Mouse (Mus musculus) midbrain, embryonic 14.5 days (tissue): ENCODE data around the gene Klc3. TPM values are rescaled to one million over a fixed set of nuclear protein-coding genes. Genes with fewer than 3 reads are reported as not detected.

Experiments used
- ATAC-seq: fragments of 200-750 bp; cut with Nextera tagmentation; 2 replicates; pipeline ENCODE4 v1.8.0; 2017; ENCODE audit warnings: moderate number of reproducible peaks, moderate library complexity; ENCODE audit not compliant: low FRiP score, low TSS enrichment
- DNase-seq: peaks from one replicate; pipeline ENCODE4 v3.0.0-alpha.2; 2015
- H3K27ac ChIP-seq: fragments of 300-500 bp; sonication (generic); replicated peaks from 2 replicates; pipeline ENCODE4 v1.5.1; 2014; ENCODE audit warnings: mild to moderate bottlenecking, low read depth, low read length, moderate library complexity
- H3K27me3 ChIP-seq: fragments of 300-500 bp; sonication (generic); 2 replicates; pipeline ENCODE4 v1.6.1; 2014; ENCODE audit warnings: low read length, control low read depth, mixed read lengths; ENCODE audit not compliant: control insufficient read depth, insufficient read depth
- H3K36me3 ChIP-seq: fragments of 300-500 bp; sonication (generic); 2 replicates; pipeline ENCODE4 v1.6.1; 2014; ENCODE audit warnings: low read length, control low read depth; ENCODE audit not compliant: control insufficient read depth, insufficient read depth
- H3K4me1 ChIP-seq: fragments of 300-500 bp; sonication (generic); 2 replicates; pipeline ENCODE4 v1.6.1; 2014; ENCODE audit warnings: mild to moderate bottlenecking, antibody characterized with exemption, low read length, control low read depth; ENCODE audit not compliant: control insufficient read depth, insufficient read depth
- H3K4me2 ChIP-seq: fragments of 300-500 bp; sonication (generic); 2 replicates; pipeline ENCODE4 v1.6.1; 2014; ENCODE audit warnings: mild to moderate bottlenecking, low read length, moderate library complexity
- H3K4me3 ChIP-seq: fragments of 300-500 bp; sonication (generic); replicated peaks from 2 replicates; pipeline ENCODE4 v1.5.1; 2014; ENCODE audit warnings: low read depth, low read length
- H3K9ac ChIP-seq: fragments of 300-500 bp; sonication (generic); replicated peaks from 2 replicates; pipeline ENCODE4 v1.6.1; 2014; ENCODE audit warnings: mild to moderate bottlenecking, low read length, moderate library complexity
- H3K9me3 ChIP-seq: fragments of 300-500 bp; sonication (generic); 2 replicates; pipeline ENCODE4 v1.6.1; 2016; ENCODE audit warnings: low read length, control low read depth, mixed read lengths; ENCODE audit not compliant: control insufficient read depth
- WGBS: fragments of 180-500 bp; shearing (Covaris S2); extraction: QIAGEN DNeasy Blood & Tissue Kit; methylation state at CpG from one replicate; pipeline ENCODE4 v1.1.7; 2014; 5-methylcytosine and 5-hydroxymethylcytosine counted together
- microRNA counts: library from miRNA; unstranded; fragments of <30 nt; microRNA quantifications from one replicate; lab custom pipeline; 2016
- microRNA-seq: library from miRNA; unstranded; fragments of <30 nt; microRNA quantifications from one replicate; pipeline ENCODE4, GENCODE M21; 2016
- polyA plus RNA-seq: library from polyadenylated mRNA; unstranded; fragments of >200 nt; fragmentation: Nextera tagmentation; extraction: Ambion mirVana; gene quantifications from 2 replicates; pipeline ENCODE4 v1.2.1, GENCODE M21; 2014

Gene Klc3
- polyA plus RNA-seq, 1 experiment from 2014 or later: 0.36 TPM

DNA sequence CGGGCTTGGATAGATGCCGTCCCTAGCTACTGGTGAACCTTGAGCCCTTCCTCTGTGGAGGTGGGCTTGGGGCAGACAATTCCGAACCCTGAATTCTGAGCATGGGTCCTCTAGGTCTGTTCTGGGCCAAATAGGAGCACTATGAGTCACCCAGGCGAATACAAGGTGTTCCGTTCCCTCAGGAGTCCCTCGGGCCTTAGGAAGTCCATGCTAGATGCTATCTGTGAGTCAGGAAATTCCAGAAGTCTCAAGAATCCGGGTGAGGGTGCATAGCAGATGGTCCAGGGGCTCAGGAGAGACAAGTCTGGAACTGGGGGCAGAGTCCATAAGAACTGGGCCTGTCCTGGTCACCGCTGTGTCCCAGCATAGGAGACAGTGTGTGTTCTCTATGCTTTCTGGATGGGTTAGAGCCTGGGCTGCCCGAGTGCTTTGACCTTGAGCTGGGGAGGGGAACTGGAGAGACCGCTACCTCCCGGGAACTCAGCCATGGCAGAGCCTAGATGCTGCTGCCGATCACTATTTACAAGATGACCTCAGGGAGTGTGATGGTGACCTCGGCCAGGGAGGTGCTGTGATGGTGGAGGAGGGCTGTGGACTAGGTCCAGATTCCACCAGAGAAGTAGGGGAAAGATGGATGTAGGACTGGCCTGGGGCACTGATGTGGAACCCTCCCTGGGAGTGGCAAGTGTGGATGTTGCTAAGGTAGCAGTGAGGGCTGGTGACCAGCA, 54.6 kb downstream of the Klc3 start:
- Histone ChIP-seq H3K4me1 (peaks cover 11% of the 10 kb centered on the region), H3K27ac (no peak overlapping the region), H3K9ac (no peak overlapping the region), H3K27me3 (no peaks in the 10 kb centered on the region), H3K9me3 (no peaks in the 10 kb centered on the region), H3K4me2 (no peak overlapping the region), H3K36me3 (peaks cover 53% of the 10 kb centered on the region), H3K4me3 (no peak overlapping the region)
- 91% methylated on average over 13 of the region's 13 CpGs for WGBS
- ATAC-seq (no peak), DNase-seq (no peak)

DNA sequence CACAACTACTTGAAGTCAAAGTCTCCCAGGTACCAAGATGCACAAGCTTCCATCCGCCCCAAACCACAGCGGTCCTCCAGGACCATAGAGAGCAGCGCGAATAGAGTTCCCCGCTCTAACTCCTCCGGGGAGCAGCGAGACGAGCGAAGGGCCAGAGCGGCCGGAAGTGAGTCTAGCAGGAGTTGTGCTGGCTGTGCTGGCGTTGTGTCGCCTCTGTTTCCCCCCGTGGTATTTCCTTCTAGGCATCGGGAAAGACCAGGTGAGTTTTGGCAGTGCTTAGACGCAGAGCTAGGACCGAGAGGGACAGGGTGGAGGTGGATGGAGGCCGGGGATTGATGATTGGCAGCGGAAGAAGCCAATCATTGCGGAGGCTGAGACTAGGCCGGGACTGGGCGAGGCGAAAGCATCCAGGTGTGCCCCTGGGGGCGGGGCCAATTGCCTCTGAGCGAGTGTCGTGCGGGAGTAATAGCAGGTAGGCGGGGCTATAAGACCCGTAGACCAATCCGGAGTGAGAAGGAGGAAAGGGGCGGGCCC, 58.9 kb downstream of the Klc3 start:
- H3K9me3 ChIP-seq: no peaks in the 10 kb centered on the region
- peak overlapping the region; percentile 84 for H3K4me2 ChIP-seq
- peak overlapping the region; percentile 59 for H3K4me3 ChIP-seq
- ATAC-seq (peak; percentile 94), DNase-seq (peak; percentile 98)
- peaks cover 18% of the 10 kb centered on the region for H3K36me3 ChIP-seq
- H3K27me3 ChIP-seq: peaks cover 8% of the 10 kb centered on the region; the same call in 1 of the 2 replicates
- under 1% methylated on average over 31 of the region's 31 CpGs for WGBS
- peak overlapping the region; percentile 67 for H3K9ac ChIP-seq
- H3K27ac ChIP-seq: peak overlapping the region; percentile 82
- H3K4me1 ChIP-seq: peaks cover 28% of the 10 kb centered on the region

MicroRNAs within 50 kb of the gene (microRNA counts, 519-probe panel; counts per million panel counts)
- not detected for microRNA mmu-miR-343 (lab: Ali Mortazavi, UCI)

Small RNA genes lying within 50 kb of the gene (microRNA-seq; reads per million reads assigned to microRNA genes)
- not detected for gene Mir343

Other genes with a start within 250 kb of the Klc3 start
- gene Gipr, start 238.0 kb downstream of the Klc3 start, polyA plus RNA-seq: 2.6 and 3.1 TPM in 2 replicates
- 2.6 and 9.3 TPM in 2 replicates for gene Eml2, start 227.7 kb downstream of the Klc3 start, polyA plus RNA-seq
- gene Gpr4, start 191.6 kb downstream of the Klc3 start, polyA plus RNA-seq: 1.8 and 2.5 TPM in 2 replicates
- gene Opa3, start 175.8 kb downstream of the Klc3 start, polyA plus RNA-seq: 33.2 and 35.0 TPM in 2 replicates
- 28.9 and 29.1 TPM in 2 replicates for gene Vasp, start 132.3 kb downstream of the Klc3 start, polyA plus RNA-seq
- gene Ppm1n, start 124.0 kb downstream of the Klc3 start, polyA plus RNA-seq: 0.62 and 1.2 TPM in 2 replicates
- 100.0 and 101 TPM in 2 replicates for gene Rtn2, start 121.5 kb downstream of the Klc3 start, polyA plus RNA-seq
- gene Fosb, start 94.1 kb downstream of the Klc3 start, polyA plus RNA-seq: not detected in 2 replicates
- gene Ercc1, start 59.3 kb downstream of the Klc3 start, polyA plus RNA-seq: 78.9 and 97.7 TPM in 2 replicates
- gene Cd3eap, start 44.6 kb downstream of the Klc3 start, polyA plus RNA-seq: 16.4 and 18.9 TPM in 2 replicates
- 1.6 and 1.9 TPM in 2 replicates for gene Ppp1r13l, start 44.4 kb downstream of the Klc3 start, polyA plus RNA-seq
- gene Ercc2, start 22.1 kb downstream of the Klc3 start, polyA plus RNA-seq: 21.6 and 27.9 TPM in 2 replicates
- gene Ckm, start 672 bp upstream of the Klc3 start, polyA plus RNA-seq: 0.35 TPM in 1 of 2 replicates, not detected in the other
- 18.8 and 20.3 TPM in 2 replicates for gene Mark4, start 54.7 kb upstream of the Klc3 start, polyA plus RNA-seq
- 0.12 and 0.29 TPM in 2 replicates for gene Exoc3l2, start 59.2 kb upstream of the Klc3 start, polyA plus RNA-seq
- gene Bloc1s3, start 104.3 kb upstream of the Klc3 start, polyA plus RNA-seq: 2.5 and 6.1 TPM in 2 replicates
- gene Trappc6a, start 104.3 kb upstream of the Klc3 start, polyA plus RNA-seq: 30.1 and 36.6 TPM in 2 replicates
- 0.51 and 0.74 TPM in 2 replicates for gene Nkpd1, start 113.7 kb upstream of the Klc3 start, polyA plus RNA-seq
- 9.5 and 31.7 TPM in 2 replicates for gene Ppp1r37, start 159.0 kb upstream of the Klc3 start, polyA plus RNA-seq
- gene Zfp296, start 173.2 kb upstream of the Klc3 start, polyA plus RNA-seq: 0.22 and 0.32 TPM in 2 replicates
- gene Gemin7, start 173.5 kb upstream of the Klc3 start, polyA plus RNA-seq: 140 and 154 TPM in 2 replicates
- gene Clasrp, start 200.4 kb upstream of the Klc3 start, polyA plus RNA-seq: 44.7 and 50.4 TPM in 2 replicates
- gene Relb, start 225.3 kb upstream of the Klc3 start, polyA plus RNA-seq: 4.5 and 5.2 TPM in 2 replicates